Mouse (Mus musculus): ENCODE data around the gene Jag2.

The Jag2 gene

DNA sequence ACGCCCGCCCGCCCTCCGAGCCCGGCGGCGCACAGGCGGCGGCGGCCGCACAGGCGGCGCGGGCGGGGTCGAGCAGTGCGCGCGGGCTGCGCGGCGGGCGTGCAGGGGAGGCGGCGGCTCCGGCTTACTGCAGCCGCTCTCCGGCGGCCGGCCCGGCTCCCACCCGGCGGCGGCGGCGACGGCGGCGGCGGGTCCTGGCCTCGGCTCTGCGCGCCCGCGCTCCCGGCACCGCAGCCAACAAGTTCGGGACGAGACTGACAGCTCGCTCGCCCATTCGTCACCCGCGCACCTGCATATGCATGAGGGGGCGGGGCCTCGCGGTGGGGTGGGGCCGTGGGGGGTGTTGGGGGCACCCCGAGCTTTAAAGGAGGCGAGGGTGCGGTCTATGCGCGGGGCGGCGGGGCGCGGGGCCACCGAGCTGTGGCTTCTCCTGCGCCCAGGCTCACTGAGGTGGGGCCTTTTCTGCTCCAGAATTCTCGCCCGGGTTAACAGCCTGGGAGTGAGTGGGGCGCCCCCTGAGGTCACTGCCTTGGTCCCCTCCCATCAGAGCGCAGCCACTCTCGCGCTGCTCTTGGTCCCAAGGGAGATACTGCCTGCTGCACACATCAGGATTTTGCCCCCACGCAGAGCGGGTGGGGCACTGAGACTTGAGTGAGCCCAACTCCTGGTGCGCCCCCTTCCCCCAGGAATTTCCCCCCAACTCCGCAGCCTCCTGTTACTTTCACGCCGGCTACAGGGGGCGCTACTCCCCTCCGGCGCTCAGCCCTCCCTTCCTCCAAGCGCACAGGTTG lies at the start of gene Jag2:
Jag2 (minus strand) TSS at position 215 of the 791 bp plus-strand sequence.
- DNase-seq, result peak; percentile 78

GRCm38 (mm10) chr12:112977156-112977555 lies 47.6 kb upstream of the Jag2 start:
- DNase-seq, result no peak

DNA sequence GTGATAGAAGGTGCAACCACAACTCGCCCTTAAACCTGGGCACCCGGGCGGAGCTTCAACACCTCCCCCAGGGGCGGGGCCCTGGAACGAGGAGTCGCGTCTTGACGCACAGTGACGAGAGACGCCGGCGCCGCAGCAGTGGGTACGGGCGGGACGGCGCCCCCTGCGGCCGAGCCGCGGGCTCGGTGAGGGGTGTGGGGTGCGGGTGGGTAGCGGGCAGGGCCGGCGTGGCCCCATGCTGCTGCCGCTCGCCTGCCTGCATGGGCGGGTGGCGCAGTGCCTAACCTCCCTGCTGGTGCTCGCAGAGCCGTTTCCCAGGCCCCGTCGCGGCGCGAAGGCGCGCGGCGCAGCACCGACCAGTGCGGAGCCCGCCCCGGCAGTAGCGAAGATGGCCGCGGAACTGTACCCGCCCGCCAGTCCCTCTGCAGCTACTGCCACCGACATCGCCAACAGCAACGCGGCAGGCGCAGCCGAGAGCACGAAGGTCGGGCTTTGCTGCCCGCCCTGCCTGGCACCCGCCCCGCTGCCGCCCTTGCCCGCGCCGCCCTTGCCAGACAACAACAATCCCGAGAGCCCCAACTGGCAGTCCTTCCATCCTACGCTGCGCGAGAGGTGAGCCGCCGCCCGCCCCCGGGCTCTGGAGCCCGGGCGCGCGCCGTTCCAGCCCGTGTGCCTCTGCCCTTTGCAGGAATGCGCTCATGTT lies 46.9 kb upstream of the Jag2 start, which contains the start of gene Btbd6:
Btbd6 (plus strand) TSS at position 112 of the 703 bp plus-strand sequence.
- DNase-seq, result peak; percentile 91

- no peak for DNase-seq
These were observed 45.2 kb upstream of the Jag2 start for GRCm38 (mm10) chr12:112974736-112975135.

- no peak for DNase-seq
These were observed 40.0 kb upstream of the Jag2 start for GRCm38 (mm10) chr12:112969616-112970015.

- DNase-seq, result no peak
These were observed 39.4 kb upstream of the Jag2 start for GRCm38 (mm10) chr12:112968943-112969342.

DNA sequence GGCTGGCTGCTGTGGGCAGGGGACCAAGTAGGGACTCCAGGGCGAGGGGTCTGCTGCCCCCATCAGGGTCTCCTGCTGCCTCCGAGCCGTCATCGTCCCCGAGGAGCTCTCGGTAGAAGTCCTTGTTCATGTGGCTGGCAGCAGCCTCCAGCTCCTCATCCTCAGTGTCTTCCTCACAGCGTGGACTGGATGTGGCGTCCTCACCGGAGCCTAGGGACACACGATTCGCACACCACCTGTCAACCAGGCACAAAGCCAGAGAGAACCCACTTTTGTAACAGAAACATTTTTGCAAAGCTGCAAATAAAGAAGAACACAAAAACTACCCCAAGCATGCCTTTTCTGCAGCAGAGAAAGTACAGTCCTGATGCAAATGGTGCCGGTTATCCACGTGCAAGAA lies 36.2 kb upstream of the Jag2 start:
- no peak for DNase-seq

DNA sequence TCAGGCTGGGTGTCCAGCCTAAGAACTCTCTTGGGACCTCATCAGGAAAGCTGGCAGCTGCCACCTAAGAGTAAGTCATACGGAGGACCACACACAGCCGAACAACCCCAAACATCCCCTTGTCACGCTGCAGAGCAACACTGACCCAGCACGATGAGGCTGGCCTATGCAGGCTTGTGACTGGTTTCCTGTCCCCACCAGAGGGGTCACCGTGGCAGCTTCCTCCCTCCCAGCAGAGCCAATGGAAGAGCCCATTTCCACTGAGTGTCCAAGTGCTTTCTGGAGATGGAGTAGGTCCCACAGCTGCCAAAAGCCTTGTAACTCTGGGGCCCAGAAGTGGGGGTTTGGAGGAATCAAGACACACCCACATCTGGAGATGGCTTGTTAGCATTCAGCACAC lies 32.3 kb upstream of the Jag2 start:
- DNase-seq, result no peak

GRCm38 (mm10) chr12:112961428-112961827 lies 31.9 kb upstream of the Jag2 start:
- no peak for DNase-seq

GRCm38 (mm10) chr12:112959421-112959820 lies 29.8 kb upstream of the Jag2 start:
- no peak for DNase-seq

- no peak for DNase-seq
These were observed 28.7 kb upstream of the Jag2 start for GRCm38 (mm10) chr12:112958303-112958702.

DNA sequence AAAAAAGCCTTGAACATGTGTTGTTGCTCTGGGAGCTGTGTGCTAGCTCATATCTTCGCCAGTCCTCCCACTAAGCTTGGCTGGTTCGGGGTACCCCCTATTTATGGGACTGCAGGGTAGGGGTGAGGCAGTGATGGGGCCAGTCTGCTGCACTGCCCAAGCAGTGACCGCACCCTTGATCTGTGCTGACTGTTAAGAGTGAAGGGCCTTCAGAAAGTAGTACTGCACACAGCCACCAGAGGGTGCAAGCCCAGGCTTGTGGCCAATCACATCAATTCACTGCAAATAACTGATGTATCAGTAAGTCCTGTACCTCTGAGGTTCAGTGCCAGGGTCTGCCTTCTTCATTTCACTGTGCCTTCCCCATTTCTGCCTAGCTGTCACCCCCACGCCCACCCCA lies 26.2 kb upstream of the Jag2 start:
- DNase-seq, result peak; percentile 71

- DNase-seq, result no peak
These were observed 23.5 kb upstream of the Jag2 start for GRCm38 (mm10) chr12:112952926-112953565.

DNA sequence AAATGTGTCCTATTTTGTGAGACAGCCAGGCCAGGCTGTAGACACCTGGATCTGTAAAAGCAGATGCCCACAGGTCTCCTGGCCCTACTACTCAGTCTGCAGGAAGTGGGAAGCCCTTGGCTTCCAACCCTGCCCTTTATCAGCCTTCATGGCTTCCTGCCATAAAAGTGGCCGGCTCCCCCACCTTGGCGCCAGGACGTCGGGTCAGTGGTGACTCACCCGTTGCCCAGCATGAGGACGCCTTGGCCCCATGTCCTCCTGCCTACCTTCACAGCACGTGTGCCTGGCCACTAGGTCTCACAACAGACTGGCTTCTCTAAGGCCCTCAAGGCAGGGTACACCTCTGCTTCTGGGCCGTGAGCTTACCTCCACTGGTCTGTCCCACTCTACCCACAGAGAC lies 22.9 kb upstream of the Jag2 start:
- no peak for DNase-seq

DNA sequence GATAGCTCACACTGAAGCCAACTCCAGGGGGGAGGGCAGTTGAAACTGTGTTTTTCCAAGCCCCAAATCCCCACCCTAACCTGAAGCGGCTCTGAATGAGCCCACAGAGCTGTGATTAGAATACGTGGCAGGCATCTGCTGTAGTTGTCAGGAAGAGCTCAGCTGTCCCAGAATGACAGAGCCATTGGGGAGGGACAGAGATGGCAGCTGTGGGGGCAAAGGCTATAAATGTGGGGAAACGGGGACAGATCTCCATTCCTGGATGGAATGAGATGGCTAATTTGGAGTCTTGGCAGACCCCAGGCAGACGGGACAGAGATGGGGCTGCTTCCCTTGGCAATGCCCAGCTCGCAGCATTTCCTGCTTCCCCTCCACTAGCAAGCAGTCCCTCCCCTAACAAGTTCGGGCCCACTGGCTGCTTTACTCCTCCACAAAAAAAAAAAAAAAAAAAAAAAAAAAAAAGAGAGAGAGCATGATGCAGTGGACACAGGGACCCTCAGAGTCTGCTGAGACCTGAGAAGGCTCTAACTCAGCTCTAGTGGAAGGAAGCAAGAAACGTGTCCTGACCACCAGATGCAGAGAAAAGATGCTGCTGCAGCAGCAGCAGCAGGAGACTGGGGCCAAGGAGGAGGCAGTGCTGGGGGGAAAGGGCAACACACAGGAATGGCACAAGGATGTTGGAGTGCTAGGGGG lies 21.7 kb upstream of the Jag2 start:
- no peak for DNase-seq

DNA sequence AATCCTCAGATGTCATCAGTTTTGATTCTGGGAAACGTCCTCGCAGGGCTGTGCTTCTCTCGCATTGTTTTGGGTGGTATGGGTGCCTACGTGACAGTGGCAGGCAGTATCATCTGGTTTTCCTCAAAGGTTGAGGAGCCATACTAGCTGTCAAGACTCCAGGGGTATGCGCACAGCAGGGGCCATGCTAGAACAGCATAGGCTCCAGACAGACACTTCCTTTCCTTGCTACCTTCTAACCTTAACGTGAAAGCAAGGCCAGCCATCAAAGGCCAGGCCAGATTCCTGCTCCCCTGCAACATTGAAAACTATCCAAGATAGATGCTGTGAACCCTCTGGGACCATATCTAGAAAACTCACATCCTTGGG lies 21.2 kb upstream of the Jag2 start:
- DNase-seq, result no peak

DNA sequence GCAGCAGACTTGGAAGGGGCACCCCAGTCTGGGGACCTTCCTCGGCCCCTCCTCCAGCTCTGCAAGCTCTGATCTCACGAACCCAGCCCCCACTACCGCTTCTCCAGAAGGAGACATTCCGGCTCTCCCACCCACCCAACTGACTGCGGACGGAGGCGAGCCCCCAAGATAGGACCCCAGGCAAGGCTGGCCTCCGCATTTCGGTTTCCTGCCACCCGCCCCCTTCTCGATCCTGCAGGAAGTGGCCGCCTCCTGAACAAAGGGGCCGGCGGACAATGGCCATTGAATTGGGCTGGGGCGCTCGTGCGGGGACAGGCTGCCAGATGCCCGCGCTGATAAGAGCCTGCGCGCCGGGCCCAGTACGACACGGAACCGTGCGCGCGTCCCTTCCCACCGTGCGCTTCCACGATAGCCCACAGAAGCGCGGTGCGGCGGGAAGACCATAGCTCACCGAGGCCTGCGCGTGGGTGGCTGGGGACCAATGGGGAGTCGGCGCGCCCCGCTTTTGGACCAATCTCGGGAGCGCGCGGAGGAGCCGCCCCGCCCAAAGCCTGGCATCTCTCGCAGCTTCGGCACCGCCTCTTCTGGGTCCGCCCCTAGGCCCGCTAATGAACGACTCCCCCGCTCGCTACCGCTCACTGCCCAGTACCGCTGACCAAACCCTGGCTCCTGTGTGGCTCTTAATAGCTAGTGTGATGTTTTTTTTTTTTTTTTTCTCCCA lies 20.6 kb upstream of the Jag2 start:
- peak; percentile 95 for DNase-seq

GRCm38 (mm10) chr12:112947307-112947706 lies 17.7 kb upstream of the Jag2 start:
- no peak for DNase-seq

DNA sequence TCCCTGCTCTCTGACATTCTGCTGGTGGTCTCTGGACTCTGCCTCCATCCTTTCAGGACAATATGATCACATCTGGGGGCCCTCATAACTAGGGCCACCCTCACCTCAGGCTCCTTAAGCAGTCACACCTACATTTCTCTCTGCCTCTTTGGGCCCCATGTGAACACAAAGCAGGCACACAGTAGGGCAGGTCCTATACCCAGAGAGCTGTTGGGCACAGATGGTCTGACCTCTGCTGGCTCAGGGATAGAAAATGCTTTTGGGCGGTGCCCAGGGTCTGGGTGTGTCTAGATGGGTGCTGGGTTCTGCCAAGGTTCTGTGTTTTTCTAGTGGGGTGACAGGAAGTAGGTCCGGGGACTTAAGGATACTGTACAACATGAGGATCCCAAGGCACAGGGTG lies 14.1 kb upstream of the Jag2 start:
- no peak for DNase-seq

- peak; percentile 69 for DNase-seq
These were observed 12.5 kb upstream of the Jag2 start, which contains the start of gene Nudt14 for GRCm38 (mm10) chr12:112941776-112942713. Nudt14 (minus strand) TSS chr12:112942124.

DNA sequence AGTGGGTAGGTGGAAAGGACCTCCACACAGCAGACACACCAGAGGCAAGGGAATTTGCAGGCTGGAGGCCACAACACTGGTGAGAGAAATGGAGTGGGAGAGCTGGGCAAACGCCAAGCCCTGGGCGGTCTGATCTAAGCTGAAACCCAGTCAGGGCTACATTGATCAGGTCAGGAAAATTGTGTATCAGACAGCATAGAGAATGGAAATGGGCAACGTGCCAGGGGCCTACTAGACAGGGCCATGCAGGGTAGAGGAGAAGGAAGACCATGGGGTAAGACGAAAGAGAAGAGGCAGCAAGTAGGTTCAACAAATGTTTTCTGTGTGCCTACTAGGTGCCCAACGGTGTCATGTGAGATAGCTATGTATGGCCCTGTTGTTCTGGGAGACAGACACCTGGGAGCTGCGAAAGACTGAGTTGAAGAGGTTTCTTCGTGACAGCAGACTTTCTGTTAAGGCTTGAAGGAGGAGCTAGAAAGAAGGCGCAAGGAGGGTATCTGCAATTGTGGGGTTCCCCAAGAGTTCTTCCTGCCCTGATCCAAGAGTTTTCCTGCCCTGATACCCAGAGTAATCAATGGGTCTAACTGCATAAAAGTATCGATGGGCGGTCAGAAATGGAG lies 11.7 kb upstream of the Jag2 start:
- DNase-seq, result no peak
